Mouse (Mus musculus): ENCODE data around the gene Cfap157. TPM values are rescaled to one million over a fixed set of nuclear protein-coding genes. Genes with fewer than 3 reads are reported as not detected.

Gene Cfap157
- total RNA-seq, 2 experiments from 2014 or later: not detected

DNA sequence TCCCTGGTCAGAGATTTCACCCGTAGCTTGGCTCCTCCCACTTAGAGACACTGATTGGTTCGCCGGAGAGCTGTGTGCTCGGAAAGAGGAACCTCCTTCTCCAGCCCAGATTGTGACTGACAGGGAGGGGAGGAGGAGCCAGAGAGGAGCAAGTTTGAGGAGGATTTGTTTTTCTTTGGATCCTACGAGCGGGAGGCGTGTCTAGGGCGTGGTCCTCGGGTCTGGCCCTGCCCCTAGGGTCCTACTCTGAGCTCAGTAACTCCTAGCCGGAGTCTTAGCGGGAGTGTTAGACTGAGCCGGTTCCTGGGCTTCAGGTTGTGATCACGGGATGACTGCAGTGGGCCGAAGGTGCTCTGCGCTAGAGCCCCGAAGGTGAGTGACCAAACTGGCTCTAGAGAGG, 56.8 kb downstream of the Cfap157 start:
- peak; percentile 99 for ATAC-seq (replicated peaks; ENCODE audit: low FRiP score, low TSS enrichment, poor library complexity, severe bottlenecking)

Other genes starting within 250 kb of the Cfap157 start
- gene Fam102a, start 249.1 kb downstream of the Cfap157 start, total RNA-seq (2014; fragmentation: Nextera tagmentation): 1.5 and 2.9 TPM in 2 replicates
- 0.34 and 2.3 TPM in 2 replicates for gene Fam102a, start 249.1 kb downstream of the Cfap157 start, total RNA-seq (2017)
- 94.2 and 108 TPM in 2 replicates for gene Dpm2, start 213.6 kb downstream of the Cfap157 start, total RNA-seq (2014; fragmentation: Nextera tagmentation)
- gene Dpm2, start 213.6 kb downstream of the Cfap157 start, total RNA-seq (2017): 33.0 and 38.5 TPM in 2 replicates
- not detected in 2 replicates for gene Pip5kl1, start 209.6 kb downstream of the Cfap157 start, total RNA-seq (2014; fragmentation: Nextera tagmentation)
- gene Pip5kl1, start 209.6 kb downstream of the Cfap157 start, total RNA-seq (2017): 0.23 TPM in 1 of 2 replicates, not detected in the other
- not detected in 2 replicates for gene 9430097D07Rik, start 208.7 kb downstream of the Cfap157 start, total RNA-seq (2014; fragmentation: Nextera tagmentation)
- 0.75 TPM in 1 of 2 replicates, not detected in the other for gene 9430097D07Rik, start 208.7 kb downstream of the Cfap157 start, total RNA-seq (2017)
- 21.5 and 29.8 TPM in 2 replicates for gene St6galnac4, start 197.3 kb downstream of the Cfap157 start, total RNA-seq (2014; fragmentation: Nextera tagmentation)
- 22.3 and 22.7 TPM in 2 replicates for gene St6galnac4, start 197.3 kb downstream of the Cfap157 start, total RNA-seq (2017)
- 13.8 and 19.1 TPM in 2 replicates for gene St6galnac6, start 184.7 kb downstream of the Cfap157 start, total RNA-seq (2014; fragmentation: Nextera tagmentation)
- 6.5 and 12.9 TPM in 2 replicates for gene St6galnac6, start 184.7 kb downstream of the Cfap157 start, total RNA-seq (2017)
- 1.7 and 2.4 TPM in 2 replicates for gene Ak1, start 162.7 kb downstream of the Cfap157 start, total RNA-seq (2014; fragmentation: Nextera tagmentation)
- gene Ak1, start 162.7 kb downstream of the Cfap157 start, total RNA-seq (2017): 1.2 and 8.0 TPM in 2 replicates
- 97.0 and 99.9 TPM in 2 replicates for gene Eng, start 137.8 kb downstream of the Cfap157 start, total RNA-seq (2014; fragmentation: Nextera tagmentation)
- 10.8 and 21.3 TPM in 2 replicates for gene Eng, start 137.8 kb downstream of the Cfap157 start, total RNA-seq (2017)
- 94.2 and 96.1 TPM in 2 replicates for gene Fpgs, start 80.3 kb downstream of the Cfap157 start, total RNA-seq (2014; fragmentation: Nextera tagmentation)
- 45.7 and 66.1 TPM in 2 replicates for gene Fpgs, start 80.3 kb downstream of the Cfap157 start, total RNA-seq (2017)
- 95.7 and 133 TPM in 2 replicates for gene Cdk9, start 71.4 kb downstream of the Cfap157 start, total RNA-seq (2014; fragmentation: Nextera tagmentation)
- 29.6 and 46.5 TPM in 2 replicates for gene Cdk9, start 71.4 kb downstream of the Cfap157 start, total RNA-seq (2017)
- 2.5 and 5.4 TPM in 2 replicates for gene Sh2d3c, start 63.4 kb downstream of the Cfap157 start, total RNA-seq (2014; fragmentation: Nextera tagmentation)
- gene Sh2d3c, start 63.4 kb downstream of the Cfap157 start, total RNA-seq (2017): 1.1 and 1.4 TPM in 2 replicates
- not detected in 2 replicates for gene 6330409D20Rik, start 43.4 kb downstream of the Cfap157 start, total RNA-seq (2014; fragmentation: Nextera tagmentation)
- gene 6330409D20Rik, start 43.4 kb downstream of the Cfap157 start, total RNA-seq (2017): not detected in 2 replicates
- 29.8 and 30.9 TPM in 2 replicates for gene Tor2a, start 27.2 kb downstream of the Cfap157 start, total RNA-seq (2014; fragmentation: Nextera tagmentation)
- 17.1 and 17.4 TPM in 2 replicates for gene Tor2a, start 27.2 kb downstream of the Cfap157 start, total RNA-seq (2017)
- gene Ttc16, start 8.8 kb downstream of the Cfap157 start, total RNA-seq (2014; fragmentation: Nextera tagmentation): not detected in 2 replicates
- 1.6 TPM in 1 of 2 replicates, not detected in the other for gene Ttc16, start 8.8 kb downstream of the Cfap157 start, total RNA-seq (2017)
- 5.2 and 6.9 TPM in 2 replicates for gene Ptrh1, start 8.6 kb downstream of the Cfap157 start, total RNA-seq (2014; fragmentation: Nextera tagmentation)
- 0.46 and 3.9 TPM in 2 replicates for gene Ptrh1, start 8.6 kb downstream of the Cfap157 start, total RNA-seq (2017)
- gene Stxbp1, start 62.8 kb upstream of the Cfap157 start, total RNA-seq (2014; fragmentation: Nextera tagmentation): 30.2 and 47.7 TPM in 2 replicates
- gene Stxbp1, start 62.8 kb upstream of the Cfap157 start, total RNA-seq (2017): 6.5 and 10.4 TPM in 2 replicates
- gene Fam129b, start 91.7 kb upstream of the Cfap157 start, total RNA-seq (2014; fragmentation: Nextera tagmentation): 9.0 and 16.3 TPM in 2 replicates
- 13.8 TPM in 2 replicates for gene Fam129b, start 91.7 kb upstream of the Cfap157 start, total RNA-seq (2017)
- gene Rpl12, start 177.1 kb upstream of the Cfap157 start, total RNA-seq (2014; fragmentation: Nextera tagmentation): 3,260 and 3,361 TPM in 2 replicates
- 3,030 and 3,103 TPM in 2 replicates for gene Rpl12, start 177.1 kb upstream of the Cfap157 start, total RNA-seq (2017)
- gene Lrsam1, start 177.2 kb upstream of the Cfap157 start, total RNA-seq (2014; fragmentation: Nextera tagmentation): 5.1 and 12.6 TPM in 2 replicates
- 6.3 and 7.9 TPM in 2 replicates for gene Lrsam1, start 177.2 kb upstream of the Cfap157 start, total RNA-seq (2017)
- 15.5 and 27.2 TPM in 2 replicates for gene Slc2a8, start 197.7 kb upstream of the Cfap157 start, total RNA-seq (2014; fragmentation: Nextera tagmentation)
- gene Slc2a8, start 197.7 kb upstream of the Cfap157 start, total RNA-seq (2017): 3.4 and 4.8 TPM in 2 replicates